Mouse (Mus musculus): Measurements from ENCODE around the gene Patl2. TPM values are rescaled to one million over a fixed set of nuclear protein-coding genes. Genes with fewer than 3 reads are reported as not detected.
A peak's percentile ranks its signal among the peaks of the same experiment; 100 is the strongest.

Patl2 gene
- not detected in 2 replicates for polyA plus RNA-seq (2012; rRNA removed)

DNA sequence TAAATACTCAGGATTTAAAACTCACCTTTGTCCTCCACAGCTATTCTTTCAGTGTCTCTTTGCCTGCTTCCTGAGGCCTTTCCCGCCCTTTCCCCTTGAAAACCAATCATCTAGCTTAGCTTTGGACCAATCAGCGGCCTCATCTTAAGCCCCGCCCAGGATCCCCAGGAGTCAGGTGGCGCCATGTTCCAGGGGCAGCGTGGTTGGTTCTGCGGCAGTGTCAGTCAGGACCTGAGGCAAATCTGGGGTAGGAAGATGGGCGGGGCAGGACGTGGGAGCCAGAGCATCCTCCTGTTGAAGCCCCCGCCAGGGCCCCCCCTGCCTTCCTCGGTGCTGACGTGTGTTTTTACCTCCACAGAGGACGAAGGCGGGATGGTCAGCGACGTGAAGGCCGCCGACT is at the start of gene Patl2, which contains the start of gene Terb2:
TSS of gene Patl2 (minus strand) at position 84 of the 400 bp plus-strand sequence.
TSS of gene Terb2 (plus strand) at position 167 of the 400 bp plus-strand sequence.
- no peak for DNase-seq (ENCODE audit: low read depth)

DNA sequence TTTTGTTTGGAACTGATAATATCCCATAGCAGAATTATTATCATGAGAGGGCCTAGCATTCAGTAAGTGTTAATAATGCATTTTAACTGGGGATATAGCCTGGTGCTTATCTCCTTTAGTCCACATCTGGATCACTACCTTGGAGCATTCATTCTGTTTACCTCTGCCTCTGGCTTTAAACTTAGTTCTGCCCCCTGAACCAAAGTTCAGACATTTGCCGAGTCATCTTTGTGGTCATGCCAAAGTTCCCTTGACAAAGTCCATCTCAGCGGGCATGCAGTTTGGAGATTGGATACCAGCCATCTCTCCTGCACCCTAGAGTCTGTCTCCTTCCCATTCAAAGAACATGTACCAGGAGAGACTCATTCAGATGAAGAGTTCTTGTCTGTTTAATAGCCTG is 49.4 kb upstream of the Patl2 start:
- TF ChIP-seq CTCF (IDR thresholded peaks at IDR 0.05; ENCODE audit: borderline replicate concordance, extremely low read depth, insufficient read depth, insufficient read length) (no peak), POLR2A (IDR thresholded peaks at IDR 0.05; ENCODE audit: borderline replicate concordance, extremely low read depth, insufficient read depth, insufficient read length, poor library complexity, severe bottlenecking) (no peak)
- no peak for DNase-seq (ENCODE audit: low read depth)

More for the DNA sequence above, at the start of gene Patl2, which contains the start of gene Terb2:
- TF ChIP-seq CTCF (IDR thresholded peaks at IDR 0.05; ENCODE audit: borderline replicate concordance, extremely low read depth, insufficient read depth, insufficient read length) (no peak), POLR2A (IDR thresholded peaks at IDR 0.05; ENCODE audit: borderline replicate concordance, extremely low read depth, insufficient read depth, insufficient read length, poor library complexity, severe bottlenecking) (no peak)

DNA sequence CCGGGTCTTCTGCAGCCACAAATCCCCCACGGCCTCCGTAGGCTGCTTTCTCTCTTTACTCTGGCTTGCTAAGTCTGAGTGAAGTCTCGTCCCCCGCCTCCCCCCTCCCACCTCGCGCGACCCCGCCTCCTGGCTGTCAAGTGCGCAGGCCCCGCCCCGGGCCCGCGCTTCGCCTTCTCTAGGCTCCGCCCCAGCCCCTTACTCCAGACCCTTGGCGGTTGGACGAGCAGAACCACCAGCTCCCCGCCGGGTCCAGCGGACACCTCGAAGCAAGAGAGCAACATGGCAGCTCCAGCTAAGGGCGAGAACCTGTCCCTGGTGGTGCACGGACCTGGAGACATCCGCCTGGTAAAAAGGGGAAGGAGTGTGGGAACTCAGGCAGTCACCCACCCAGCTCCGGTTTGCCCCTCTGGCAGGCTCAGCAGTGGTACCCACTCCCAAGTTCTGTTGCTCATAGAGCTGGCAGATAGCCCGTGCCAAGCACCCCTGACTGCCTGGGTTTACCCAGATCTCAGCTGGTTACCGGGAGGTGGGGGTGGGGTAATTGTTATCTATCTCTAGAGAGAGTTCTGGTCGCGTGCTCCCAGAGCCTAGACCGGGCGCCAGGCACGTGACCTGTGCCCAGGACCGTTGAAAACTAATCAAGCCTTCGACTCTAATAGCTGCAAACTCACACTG is 48.8 kb upstream of the Patl2 start, which contains the start of gene Sord:
TSS of gene Sord (plus strand) at position 139 of the 678 bp plus-strand sequence.
- peak; percentile 97 for DNase-seq (ENCODE audit: low read depth)
- TF ChIP-seq CTCF (IDR thresholded peaks at IDR 0.05; ENCODE audit: borderline replicate concordance, extremely low read depth, insufficient read depth, insufficient read length): no peak
- peak; percentile 8; the same call in 1 of the 2 replicates for TF ChIP-seq POLR2A (IDR thresholded peaks at IDR 0.05; ENCODE audit: borderline replicate concordance, extremely low read depth, insufficient read depth, insufficient read length, poor library complexity, severe bottlenecking)

DNA sequence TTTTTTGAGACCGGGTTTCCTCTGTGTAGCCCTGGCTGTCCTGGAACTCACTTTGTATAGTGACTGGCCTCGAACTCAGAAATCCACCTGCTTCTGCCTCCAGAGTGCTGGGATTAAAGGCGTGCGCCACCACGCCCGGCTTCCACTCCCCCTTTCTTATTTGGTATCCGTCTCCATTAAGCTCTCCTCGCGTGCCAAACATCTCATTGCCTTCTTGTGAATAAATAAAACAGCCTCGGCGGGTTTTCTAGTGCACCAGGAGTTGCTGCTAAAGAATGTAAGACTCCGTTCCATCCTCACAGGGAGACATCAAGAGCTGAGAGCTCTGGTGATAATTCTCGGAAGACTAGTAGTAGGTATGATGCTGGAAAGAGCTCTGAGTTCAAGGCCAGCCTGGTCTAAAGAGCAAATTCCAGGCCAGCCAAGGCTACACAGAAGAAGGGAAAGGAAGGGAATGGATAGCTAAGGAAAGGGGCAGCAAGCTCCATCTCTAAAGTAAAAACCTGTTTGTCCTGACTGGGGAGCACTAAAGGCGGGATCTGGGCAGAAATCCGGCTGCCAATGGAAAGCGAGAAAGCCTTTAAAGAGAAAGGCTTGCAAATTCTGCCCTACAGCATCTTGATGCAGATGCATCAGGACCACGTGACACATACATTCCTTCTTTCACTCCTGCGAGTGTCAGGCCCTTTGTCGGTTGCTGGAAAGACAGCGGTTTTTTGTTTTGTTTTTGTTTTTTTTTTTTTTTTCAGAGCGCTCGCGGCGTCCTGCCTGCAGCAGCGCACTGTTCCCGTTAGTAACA is 48.0 kb upstream of the Patl2 start:
- no peak for TF ChIP-seq POLR2A (IDR thresholded peaks at IDR 0.05; ENCODE audit: borderline replicate concordance, extremely low read depth, insufficient read depth, insufficient read length, poor library complexity, severe bottlenecking)
- TF ChIP-seq CTCF (IDR thresholded peaks at IDR 0.05; ENCODE audit: borderline replicate concordance, extremely low read depth, insufficient read depth, insufficient read length): no peak
- DNase-seq (ENCODE audit: low read depth): peak; percentile 87

DNA sequence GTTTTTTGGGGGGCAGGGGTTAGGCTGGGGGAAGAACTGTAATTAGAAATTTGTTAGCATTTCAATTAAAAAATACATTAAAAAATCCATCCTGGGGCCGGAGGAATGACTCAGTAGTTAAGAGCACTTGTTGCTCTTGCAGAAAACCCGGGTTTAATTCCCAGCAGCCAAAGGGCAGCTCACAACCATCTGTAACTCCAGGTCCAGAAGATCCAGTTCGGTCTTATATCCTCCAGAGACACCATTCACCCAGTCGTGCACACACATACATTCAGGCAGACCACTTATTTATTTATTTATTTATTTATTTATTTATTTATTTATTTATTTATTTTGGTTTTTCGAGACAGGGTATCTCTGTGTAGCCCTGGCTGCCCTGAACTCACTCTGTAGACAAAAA is 47.4 kb upstream of the Patl2 start:
- no peak for TF ChIP-seq POLR2A (IDR thresholded peaks at IDR 0.05; ENCODE audit: borderline replicate concordance, extremely low read depth, insufficient read depth, insufficient read length, poor library complexity, severe bottlenecking)
- no peak for TF ChIP-seq CTCF (IDR thresholded peaks at IDR 0.05; ENCODE audit: borderline replicate concordance, extremely low read depth, insufficient read depth, insufficient read length)
- DNase-seq (ENCODE audit: low read depth): peak; percentile 24

DNA sequence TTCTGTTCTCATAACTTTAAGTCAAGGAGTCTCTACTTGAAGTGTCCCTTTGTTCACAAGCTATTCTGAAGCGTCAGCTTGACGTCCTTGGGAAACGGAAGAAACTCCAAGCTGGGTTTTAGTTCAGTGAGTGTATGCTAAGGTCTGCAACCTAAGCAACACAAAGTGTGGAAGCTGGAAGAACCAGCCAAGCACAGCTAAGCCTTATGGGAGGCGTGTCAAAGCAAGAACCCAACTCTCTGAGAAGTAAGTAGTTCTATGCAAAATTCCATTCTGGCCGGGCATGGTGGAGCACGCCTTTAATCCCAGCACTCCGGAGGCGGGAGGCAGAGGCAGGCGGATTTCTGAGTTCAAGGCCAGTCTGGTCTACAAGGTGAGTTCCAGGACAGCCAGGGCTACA is 45.6 kb upstream of the Patl2 start:
- TF ChIP-seq CTCF (IDR thresholded peaks at IDR 0.05; ENCODE audit: borderline replicate concordance, extremely low read depth, insufficient read depth, insufficient read length) (no peak), POLR2A (IDR thresholded peaks at IDR 0.05; ENCODE audit: borderline replicate concordance, extremely low read depth, insufficient read depth, insufficient read length, poor library complexity, severe bottlenecking) (no peak)
- DNase-seq (ENCODE audit: low read depth): no peak

DNA sequence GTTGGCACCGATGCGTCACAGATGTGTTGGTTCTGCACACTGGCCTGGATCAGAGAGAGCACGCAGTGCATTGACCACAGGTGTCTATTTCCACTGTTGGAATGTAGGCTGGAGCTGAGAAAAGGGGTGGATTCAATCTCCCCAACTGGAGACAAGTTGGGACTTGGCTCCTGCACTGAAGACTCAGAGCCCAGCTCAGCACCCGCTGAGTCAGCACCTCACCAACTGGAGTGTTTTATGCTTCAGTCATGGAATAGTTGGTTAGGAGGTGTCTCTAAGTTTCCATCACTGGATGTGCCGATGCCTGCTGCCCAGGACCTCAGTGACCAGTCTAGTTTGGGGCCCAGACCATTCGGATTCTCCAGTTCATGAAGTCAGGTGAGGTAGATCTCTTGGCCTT is 44.4 kb upstream of the Patl2 start:
- DNase-seq (ENCODE audit: low read depth): no peak
- TF ChIP-seq CTCF (IDR thresholded peaks at IDR 0.05; ENCODE audit: borderline replicate concordance, extremely low read depth, insufficient read depth, insufficient read length) (no peak), POLR2A (IDR thresholded peaks at IDR 0.05; ENCODE audit: borderline replicate concordance, extremely low read depth, insufficient read depth, insufficient read length, poor library complexity, severe bottlenecking) (no peak)

DNA sequence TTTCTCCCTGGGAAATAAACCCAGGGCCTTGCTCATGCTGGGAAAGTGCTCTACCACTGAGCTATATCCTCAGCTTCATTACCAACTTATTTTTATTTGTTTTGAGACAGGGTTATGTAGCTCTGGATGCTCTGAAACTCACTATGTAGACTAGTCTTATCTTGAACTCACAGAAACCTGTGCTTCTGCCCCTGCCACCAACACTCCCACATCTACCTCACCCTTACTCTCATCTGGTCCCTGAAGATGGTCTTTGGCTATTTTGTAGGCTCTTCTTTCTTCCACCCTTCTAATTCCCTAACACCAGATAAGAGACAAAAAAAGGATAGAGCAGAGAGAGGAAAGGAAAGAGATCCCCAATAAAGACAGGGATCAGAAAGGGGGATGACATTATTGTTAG is 37.7 kb upstream of the Patl2 start:
- no peak for TF ChIP-seq POLR2A (IDR thresholded peaks at IDR 0.05; ENCODE audit: borderline replicate concordance, extremely low read depth, insufficient read depth, insufficient read length, poor library complexity, severe bottlenecking)
- TF ChIP-seq CTCF (IDR thresholded peaks at IDR 0.05; ENCODE audit: borderline replicate concordance, extremely low read depth, insufficient read depth, insufficient read length): no peak
- no peak for DNase-seq (ENCODE audit: low read depth)

DNA sequence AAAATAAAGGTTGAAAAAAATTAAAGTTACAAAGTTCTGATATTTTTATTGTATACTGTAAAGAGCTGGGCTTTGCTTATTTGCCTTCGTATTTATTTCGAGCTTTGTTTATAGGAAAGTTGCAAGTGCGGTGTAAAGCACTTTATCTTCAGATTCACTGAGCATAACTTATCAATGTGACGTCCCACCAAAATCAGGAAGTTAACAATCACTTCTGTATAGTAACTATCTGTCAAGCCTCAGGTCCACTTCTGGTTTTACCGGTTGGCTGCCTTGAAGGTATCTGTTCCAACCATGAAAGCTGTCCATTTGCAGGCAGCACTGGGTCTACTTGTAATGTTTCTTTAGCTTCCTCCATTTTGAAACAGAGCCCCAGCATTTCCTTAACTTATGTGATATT is 36.3 kb upstream of the Patl2 start:
- no peak for DNase-seq (ENCODE audit: low read depth)
- TF ChIP-seq POLR2A (IDR thresholded peaks at IDR 0.05; ENCODE audit: borderline replicate concordance, extremely low read depth, insufficient read depth, insufficient read length, poor library complexity, severe bottlenecking) (no peak), CTCF (IDR thresholded peaks at IDR 0.05; ENCODE audit: borderline replicate concordance, extremely low read depth, insufficient read depth, insufficient read length) (no peak)

DNA sequence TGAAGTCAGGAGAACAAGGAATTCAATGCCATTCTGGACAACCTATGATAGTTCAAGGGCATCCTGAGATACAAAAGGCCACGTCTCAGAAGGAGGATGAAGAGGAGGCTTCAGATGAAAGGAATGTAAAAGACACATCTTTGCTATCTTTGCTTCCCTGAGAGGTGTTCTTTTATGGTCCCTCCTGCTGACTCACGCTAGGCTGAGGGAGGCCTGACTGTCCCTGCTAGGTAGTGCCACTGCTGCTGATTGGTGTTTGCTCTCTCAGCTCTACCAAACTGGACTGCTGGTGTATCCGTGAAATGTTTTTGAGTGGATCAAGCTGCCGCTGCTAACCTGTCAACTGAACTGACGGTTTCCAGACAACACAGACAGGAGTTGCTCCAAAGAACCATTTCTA is 35.8 kb upstream of the Patl2 start:
- DNase-seq (ENCODE audit: low read depth): no peak
- no peak for TF ChIP-seq CTCF (IDR thresholded peaks at IDR 0.05; ENCODE audit: borderline replicate concordance, extremely low read depth, insufficient read depth, insufficient read length)
- TF ChIP-seq POLR2A (IDR thresholded peaks at IDR 0.05; ENCODE audit: borderline replicate concordance, extremely low read depth, insufficient read depth, insufficient read length, poor library complexity, severe bottlenecking): no peak

DNA sequence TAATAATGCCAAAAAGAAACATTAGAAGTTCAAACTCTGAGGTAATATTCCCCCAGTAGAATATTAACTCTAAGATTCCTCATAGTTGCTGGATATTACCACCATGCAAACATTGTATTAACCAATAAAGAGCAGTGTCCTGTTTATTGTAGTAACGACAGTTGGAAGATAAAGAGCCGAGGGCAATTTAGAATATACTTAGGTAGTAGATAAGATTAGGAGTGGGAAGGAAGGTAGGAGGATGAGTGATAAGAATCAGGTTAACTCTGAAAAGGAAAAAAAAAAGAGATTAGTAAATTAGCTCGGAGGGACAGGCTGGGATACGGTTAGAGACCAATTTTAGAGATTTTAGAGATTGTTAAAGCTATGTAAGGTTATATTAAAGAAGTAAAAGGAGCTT is 35.4 kb upstream of the Patl2 start:
- DNase-seq (ENCODE audit: low read depth): no peak
- TF ChIP-seq CTCF (IDR thresholded peaks at IDR 0.05; ENCODE audit: borderline replicate concordance, extremely low read depth, insufficient read depth, insufficient read length): no peak
- no peak for TF ChIP-seq POLR2A (IDR thresholded peaks at IDR 0.05; ENCODE audit: borderline replicate concordance, extremely low read depth, insufficient read depth, insufficient read length, poor library complexity, severe bottlenecking)

Measured in brain, embryonic 14.5 days (tissue).